Mouse (Mus musculus) CD8-positive naive resting alpha-beta T cell, adult 57 days (primary cell): ENCODE measurements around the gene Gm6217. TPM values are rescaled to one million over a fixed set of nuclear protein-coding genes. Genes with fewer than 3 reads are reported as not detected.

Source experiments
- total RNA-seq: library from RNA; stranded (reverse); gene quantifications from one replicate; pipeline ENCODE4 v1.2.4, GENCODE M21; 2023

The Gm6217 gene
- not detected for total RNA-seq

DNA sequence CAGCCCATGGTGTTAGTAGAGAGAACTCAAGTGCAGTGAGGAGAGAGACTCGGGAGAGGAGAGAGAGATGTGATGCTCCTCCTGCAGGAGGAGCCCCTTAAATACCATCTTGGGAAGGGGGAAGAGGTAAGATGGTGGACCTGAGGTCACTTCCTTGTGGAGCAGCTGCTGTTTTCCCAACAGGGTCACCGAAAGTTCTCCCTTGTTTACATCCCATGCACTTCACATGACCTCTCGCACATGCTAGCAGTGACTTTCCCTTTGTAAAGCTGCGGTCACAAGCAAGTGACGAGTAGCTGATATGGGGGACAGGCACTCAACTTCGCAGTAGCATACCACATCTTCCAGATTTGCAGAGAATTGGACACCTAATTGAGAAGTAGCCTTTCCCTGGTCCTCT lies at the start of gene Gm6217:
Gene Gm6217 (minus strand): TSS at position 74 of the 400 bp plus-strand sequence.

DNA sequence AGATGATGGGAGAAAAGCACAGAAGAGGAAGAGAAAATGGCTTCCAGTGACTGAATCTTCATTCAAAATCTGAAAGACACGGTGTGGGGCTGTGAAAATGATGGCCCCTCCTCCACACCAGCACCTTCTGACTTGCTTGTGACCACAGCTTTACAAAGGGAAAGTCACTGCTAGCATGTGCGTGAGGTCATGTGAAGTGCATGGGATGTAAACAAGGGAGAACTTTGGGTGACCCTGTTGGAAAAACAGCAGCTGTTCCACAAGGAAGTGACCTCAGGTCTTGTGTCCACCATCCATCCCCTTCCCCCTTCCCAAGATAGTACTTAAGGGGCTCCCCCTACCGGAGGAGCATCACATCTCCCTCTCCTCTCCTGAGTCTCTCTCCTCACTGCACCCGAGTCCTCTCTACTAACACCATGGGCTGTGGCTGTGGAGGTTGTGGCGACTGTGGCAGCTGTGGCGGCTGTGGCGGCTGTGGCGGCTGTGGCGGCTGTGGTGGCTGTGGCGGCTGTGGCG lies 28.7 kb upstream of the Gm6217 start, which contains the start of gene Gm47955:
Gene Gm47955 (plus strand): TSS at position 417 of the 516 bp plus-strand sequence.

GRCm38 (mm10) chr1:82955913-82956312 lies 24.7 kb upstream of the Gm6217 start, which contains the start of gene Gm7544:
Gene Gm7544, minus strand, starts transcription at chr1:82956013.

GRCm38 (mm10) chr1:82943295-82943694 lies 12.1 kb upstream of the Gm6217 start, which contains the start of gene A030003K21Rik:
Gene A030003K21Rik, minus strand, starts transcription at chr1:82943388.

DNA sequence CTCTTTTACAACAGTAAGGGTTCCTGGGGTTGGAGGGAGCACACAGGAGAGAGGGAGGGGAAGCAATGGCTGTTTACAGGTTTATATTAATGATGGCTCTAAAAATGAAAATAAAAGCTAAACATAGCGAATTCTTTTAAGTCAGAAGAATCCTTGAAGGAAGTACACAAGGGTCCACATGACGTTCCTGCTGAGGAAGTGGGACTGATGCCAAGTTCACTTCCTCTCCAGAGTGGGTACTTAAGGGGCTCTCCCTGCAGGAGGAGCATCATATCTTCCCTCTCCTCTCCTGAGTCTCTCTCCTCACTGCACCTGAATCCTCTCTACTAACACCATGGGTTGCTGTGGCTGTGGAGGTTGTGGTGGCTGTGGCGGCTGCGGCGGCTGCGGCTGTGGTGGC lies 6.5 kb downstream of the Gm6217 start, which contains the start of gene A030014E15Rik:
Gene A030014E15Rik (plus strand): TSS at position 268 of the 400 bp plus-strand sequence.

GRCm38 (mm10) chr1:82913025-82913424 lies 18.2 kb downstream of the Gm6217 start, which contains the start of gene A030005L19Rik:
Gene A030005L19Rik, plus strand, starts transcription at chr1:82913325.

Other genes with a start within 250 kb of the Gm6217 start
- gene Mff, start 206.5 kb downstream of the Gm6217 start, total RNA-seq, result 108 TPM
- not detected for gene Tm4sf20, start 162.9 kb downstream of the Gm6217 start, total RNA-seq
- not detected for gene Gm47791, start 160.2 kb downstream of the Gm6217 start, total RNA-seq
- 80.4 TPM for gene Agfg1, start 91.9 kb downstream of the Gm6217 start, total RNA-seq
- 2.7 TPM for gene A030005L19Rik, start 18.1 kb downstream of the Gm6217 start, total RNA-seq
- gene A030014E15Rik, start 6.5 kb downstream of the Gm6217 start, total RNA-seq, result not detected
- gene A030003K21Rik, start 12.0 kb upstream of the Gm6217 start, total RNA-seq, result not detected
- gene Gm7544, start 24.6 kb upstream of the Gm6217 start, total RNA-seq, result not detected
- gene Gm47955, start 28.9 kb upstream of the Gm6217 start, total RNA-seq, result not detected
- gene Gm47959, start 69.1 kb upstream of the Gm6217 start, total RNA-seq, result not detected
- gene Slc19a3, start 107.0 kb upstream of the Gm6217 start, total RNA-seq, result not detected
- not detected for gene Krtap28-10, start 111.1 kb upstream of the Gm6217 start, total RNA-seq
- not detected for gene Gm47969, start 113.5 kb upstream of the Gm6217 start, total RNA-seq
- not detected for gene A030005K14Rik, start 128.0 kb upstream of the Gm6217 start, total RNA-seq
- not detected for gene Krtap28-13, start 129.5 kb upstream of the Gm6217 start, total RNA-seq
- gene Ccl20, start 185.4 kb upstream of the Gm6217 start, total RNA-seq, result not detected
- not detected for gene Daw1, start 228.4 kb upstream of the Gm6217 start, total RNA-seq